8 mouse cellular contexts compared by ENCODE assay signal in genomic region chr17:23630195-23631020, GRCm38 (mm10). TPM values are rescaled to one million over a fixed set of nuclear protein-coding genes. Genes with fewer than 3 reads are reported as not detected.
DNase-seq lines count a peak whose midpoint lies in the region; ATAC-seq lines count a peak whose summit lies in the region.

No protein-coding gene starts in this region.

- H3K4me1 ChIP-seq in embryonic facial prominence, embryonic 15.5 days: peaks cover 8% of the 10 kb centered on the region; the same call in 1 of the 2 replicates
- H3K4me1 ChIP-seq in heart, embryonic 10.5 days: peaks cover 7% of the 10 kb centered on the region
- no peaks in the 10 kb centered on the region for H3K4me1 ChIP-seq in kidney, embryonic 14.5 days (ENCODE audit: control insufficient read depth, insufficient read depth, low read length)
- H3K4me1 ChIP-seq in limb, embryonic 15.5 days: peaks cover 6% of the 10 kb centered on the region; the same call in 1 of the 2 replicates

- H3K4me2 ChIP-seq in embryonic facial prominence, embryonic 15.5 days (replicated peaks): peak overlapping the region; percentile 51
- peak overlapping the region; percentile 40 for H3K4me2 ChIP-seq in kidney, embryonic 14.5 days (replicated peaks; ENCODE audit: low read depth, low read length)
- peak overlapping the region; percentile 50 for H3K4me2 ChIP-seq in limb, embryonic 15.5 days

- no peak overlapping the region for H3K27ac ChIP-seq in embryonic facial prominence, embryonic 15.5 days (replicated peaks)
- H3K27ac ChIP-seq in heart, embryonic 10.5 days: no peak overlapping the region
- H3K27ac ChIP-seq in kidney, embryonic 14.5 days (ENCODE audit: low read depth, low read length): no peak overlapping the region
- H3K27ac ChIP-seq in limb, embryonic 15.5 days: no peak overlapping the region

- no peaks in the 10 kb centered on the region for H3K36me3 ChIP-seq in embryonic facial prominence, embryonic 15.5 days
- no peaks in the 10 kb centered on the region for H3K36me3 ChIP-seq in heart, embryonic 10.5 days
- H3K36me3 ChIP-seq in kidney, embryonic 14.5 days (ENCODE audit: control insufficient read depth, insufficient read depth, low read length): no peaks in the 10 kb centered on the region
- H3K36me3 ChIP-seq in limb, embryonic 15.5 days: no peaks in the 10 kb centered on the region

- peak overlapping the region; percentile 24 for H3K4me3 ChIP-seq in embryonic facial prominence, embryonic 15.5 days (replicated peaks)
- peak overlapping the region; percentile 28; the same call in 1 of the 2 replicates for H3K4me3 ChIP-seq in heart, embryonic 10.5 days
- H3K4me3 ChIP-seq in kidney, embryonic 14.5 days (ENCODE audit: low read length): 0 out of 2 replicates have a peak overlapping the region, but pooled peaks have one; percentile 8
- peak overlapping the region; percentile 22; the same call in 1 of the 2 replicates for H3K4me3 ChIP-seq in limb, embryonic 15.5 days

- DNase-seq in A20 (ENCODE audit: low read depth, low spot score): peak; percentile 81
- DNase-seq in adrenal gland, postnatal 4 days (ENCODE audit: low spot score in 2 of 2): peak; percentile 60 to 68
- DNase-seq in heart, embryonic 10.5 days (ENCODE audit: low spot score): peak; percentile 87
- DNase-seq in monocyte, adult 2 months (ENCODE audit: low read depth in 1 of 2, low spot score in 2 of 2): peak; percentile 24 to 58
- peak; percentile 51 to 71 for DNase-seq in spleen, postnatal 14 days (ENCODE audit: low spot score in 2 of 2)

- peak; percentile 79 for ATAC-seq in embryonic facial prominence, embryonic 15.5 days (ENCODE audit: insufficient number of reproducible peaks, low FRiP score, low TSS enrichment, low read depth)
- ATAC-seq in kidney, embryonic 14.5 days (ENCODE audit: low FRiP score, low TSS enrichment): peak; percentile 80
- peak; percentile 64 for ATAC-seq in limb, embryonic 15.5 days (ENCODE audit: insufficient number of reproducible peaks, low FRiP score, low TSS enrichment, low read depth)

- H3K27me3 ChIP-seq in embryonic facial prominence, embryonic 15.5 days: no peaks in the 10 kb centered on the region
- H3K27me3 ChIP-seq in heart, embryonic 10.5 days (ENCODE audit: insufficient read depth, poor library complexity, severe bottlenecking): peaks cover 18% of the 10 kb centered on the region
- H3K27me3 ChIP-seq in kidney, embryonic 14.5 days (ENCODE audit: control insufficient read depth, insufficient read depth, low read length): no peaks in the 10 kb centered on the region
- H3K27me3 ChIP-seq in limb, embryonic 15.5 days: no peaks in the 10 kb centered on the region

- WGBS in embryonic facial prominence, embryonic 15.5 days: 15% methylated on average over 22 of the region's 22 CpGs
- 18% methylated on average over 22 of the region's 22 CpGs for WGBS in heart, embryonic 10.5 days
- WGBS in kidney, embryonic 14.5 days: 15% methylated on average over 22 of the region's 22 CpGs
- 15% methylated on average over 22 of the region's 22 CpGs for WGBS in limb, embryonic 15.5 days

- no peaks in the 10 kb centered on the region for H3K9me3 ChIP-seq in embryonic facial prominence, embryonic 15.5 days (replicated peaks)
- no peaks in the 10 kb centered on the region for H3K9me3 ChIP-seq in heart, embryonic 10.5 days
- H3K9me3 ChIP-seq in kidney, embryonic 14.5 days (ENCODE audit: control insufficient read depth, low read length): no peaks in the 10 kb centered on the region
- no peaks in the 10 kb centered on the region for H3K9me3 ChIP-seq in limb, embryonic 15.5 days

- no peak overlapping the region for H3K9ac ChIP-seq in embryonic facial prominence, embryonic 15.5 days
- peak overlapping the region; percentile 25; the same call in 1 of the 2 replicates for H3K9ac ChIP-seq in kidney, embryonic 14.5 days (ENCODE audit: low read depth, low read length)
- H3K9ac ChIP-seq in limb, embryonic 15.5 days: no peak overlapping the region

RNA-seq across cellular contexts. Expression of gene Mmp25, which starts 14.7 kb away (rescaled TPM):
- under 1 TPM; 0.56 to 0.90 TPM for total RNA-seq in adrenal gland, postnatal 4 days (2021)
- polyA plus RNA-seq in embryonic facial prominence, embryonic 15.5 days (2015; fragmentation: Nextera tagmentation; extraction: Ambion mirVana): 0.76 and 0.81 TPM in 2 replicates
- polyA plus RNA-seq in heart, embryonic 10.5 days (2016; fragmentation: Nextera tagmentation; extraction: Ambion mirVana): 0.39 and 0.43 TPM in 2 replicates
- polyA plus RNA-seq in kidney, embryonic 14.5 days (2014; fragmentation: Nextera tagmentation; extraction: Ambion mirVana): 0.46 and 1.3 TPM in 2 replicates
- 0.79 and 0.86 TPM in 2 replicates for polyA plus RNA-seq in limb, embryonic 15.5 days (2015; fragmentation: Nextera tagmentation; extraction: Ambion mirVana)

RNA-seq across cellular contexts. Expression of gene Zscan10, which starts 29.8 kb away (rescaled TPM):
- not detected for total RNA-seq in adrenal gland, postnatal 4 days (2021)
- polyA plus RNA-seq in embryonic facial prominence, embryonic 15.5 days (2015; fragmentation: Nextera tagmentation; extraction: Ambion mirVana): 0.08 and 0.14 TPM in 2 replicates
- 0.10 and 0.21 TPM in 2 replicates for polyA plus RNA-seq in heart, embryonic 10.5 days (2016; fragmentation: Nextera tagmentation; extraction: Ambion mirVana)
- 0.29 and 0.45 TPM in 2 replicates for polyA plus RNA-seq in kidney, embryonic 14.5 days (2014; fragmentation: Nextera tagmentation; extraction: Ambion mirVana)
- 0.16 and 0.18 TPM in 2 replicates for polyA plus RNA-seq in limb, embryonic 15.5 days (2015; fragmentation: Nextera tagmentation; extraction: Ambion mirVana)

RNA-seq across cellular contexts. Expression of gene Bicdl2, which starts 29.9 kb away (rescaled TPM):
- total RNA-seq in adrenal gland, postnatal 4 days (2021): under 1 TPM in 1 of 2 experiments, not detected in 1; 0.31 TPM
- 15.8 and 17.0 TPM in 2 replicates for polyA plus RNA-seq in embryonic facial prominence, embryonic 15.5 days (2015; fragmentation: Nextera tagmentation; extraction: Ambion mirVana)
- polyA plus RNA-seq in heart, embryonic 10.5 days (2016; fragmentation: Nextera tagmentation; extraction: Ambion mirVana): 0.28 and 0.40 TPM in 2 replicates
- 0.76 and 1.2 TPM in 2 replicates for polyA plus RNA-seq in kidney, embryonic 14.5 days (2014; fragmentation: Nextera tagmentation; extraction: Ambion mirVana)
- 20.8 and 21.3 TPM in 2 replicates for polyA plus RNA-seq in limb, embryonic 15.5 days (2015; fragmentation: Nextera tagmentation; extraction: Ambion mirVana)

RNA-seq across cellular contexts. Expression of gene Zfp13, which starts 31.1 kb away (rescaled TPM):
- total RNA-seq in adrenal gland, postnatal 4 days (2021): 10 to 100 TPM; 27.5 to 29.7 TPM
- polyA plus RNA-seq in embryonic facial prominence, embryonic 15.5 days (2015; fragmentation: Nextera tagmentation; extraction: Ambion mirVana): 13.4 and 14.1 TPM in 2 replicates
- polyA plus RNA-seq in heart, embryonic 10.5 days (2016; fragmentation: Nextera tagmentation; extraction: Ambion mirVana): 12.0 and 15.4 TPM in 2 replicates
- 15.3 and 19.1 TPM in 2 replicates for polyA plus RNA-seq in kidney, embryonic 14.5 days (2014; fragmentation: Nextera tagmentation; extraction: Ambion mirVana)
- polyA plus RNA-seq in limb, embryonic 15.5 days (2015; fragmentation: Nextera tagmentation; extraction: Ambion mirVana): 12.4 and 12.9 TPM in 2 replicates

RNA-seq across cellular contexts. Expression of gene Hcfc1r1, which starts 43.0 kb away (rescaled TPM):
- 100 to 1,000 TPM; 132 to 134 TPM for total RNA-seq in adrenal gland, postnatal 4 days (2021)
- 95.7 and 102 TPM in 2 replicates for polyA plus RNA-seq in embryonic facial prominence, embryonic 15.5 days (2015; fragmentation: Nextera tagmentation; extraction: Ambion mirVana)
- 152 and 305 TPM in 2 replicates for polyA plus RNA-seq in heart, embryonic 10.5 days (2016; fragmentation: Nextera tagmentation; extraction: Ambion mirVana)
- 61.9 and 83.8 TPM in 2 replicates for polyA plus RNA-seq in kidney, embryonic 14.5 days (2014; fragmentation: Nextera tagmentation; extraction: Ambion mirVana)
- 84.2 and 99.2 TPM in 2 replicates for polyA plus RNA-seq in limb, embryonic 15.5 days (2015; fragmentation: Nextera tagmentation; extraction: Ambion mirVana)
